Mouse (Mus musculus) lung, postnatal 14 days (tissue): ENCODE results near the gene Olfr1234.

Experiments used
- DNase-seq: peaks from one replicate; pipeline ENCODE4 v3.0.0; 2021

Gene Olfr1234

GRCm38 (mm10) chr2:89364765-89365164, at the start of gene Olfr1234:
Gene Olfr1234 (minus strand): TSS chr2:89364865.
- DNase-seq, result no peak

GRCm38 (mm10) chr2:89409576-89409975, 44.9 kb upstream of the Olfr1234 start, which contains the start of gene Olfr1238:
Gene Olfr1238 (minus strand): TSS chr2:89409676.
- DNase-seq, result no peak

- no peak for DNase-seq
These were observed 36.2 kb upstream of the Olfr1234 start for GRCm38 (mm10) chr2:89400882-89401281.

- no peak for DNase-seq
These were observed 22.4 kb downstream of the Olfr1234 start, which contains the start of gene Olfr1233 for GRCm38 (mm10) chr2:89342298-89342697. Gene Olfr1233 (minus strand): TSS chr2:89342398.

GRCm38 (mm10) chr2:89329575-89329974, 35.1 kb downstream of the Olfr1234 start, which contains the start of gene Olfr1232:
Gene Olfr1232 (minus strand): TSS chr2:89329675.
- DNase-seq, result no peak
